Mouse (Mus musculus) megakaryocyte-erythroid progenitor cell, adult 5-6 weeks (primary cell): ENCODE data around the gene Tesmin. TPM values are rescaled to one million over a fixed set of nuclear protein-coding genes. Genes with fewer than 3 reads are reported as not detected.

Experiments
- ATAC-seq: replicated peaks from 2 replicates; pipeline ENCODE4 v1.8.0; 2016; ENCODE audit warnings: mild to moderate bottlenecking, inconsistent platforms; ENCODE audit not compliant: severe bottlenecking, poor library complexity, low FRiP score, low TSS enrichment
- total RNA-seq, 2 experiments: library from RNA; stranded (forward) in 1 of 2; stranded (reverse) in 1 of 2; fragments of 200-1000, 215-1000 nt in 1 of 2; fragments of >200 nt in 1 of 2; fragmentation: Nextera tagmentation in 1 of 2; gene quantifications; 2 replicates each; pipeline ENCODE4 v1.2.3; 2014 to 2017

The Tesmin gene
- total RNA-seq (2014; fragmentation: Nextera tagmentation) (0.74 and 3.9 TPM in 2 replicates), total RNA-seq (2017) (0.66 and 1.5 TPM in 2 replicates)

GRCm38 (mm10) chr19:3388629-3389057 is at the start of gene Tesmin:
Gene Tesmin (plus strand): TSS chr19:3388857.
- peak; percentile 75 for ATAC-seq

- no peak for ATAC-seq
These were observed 49.5 kb upstream of the Tesmin start for GRCm38 (mm10) chr19:3339187-3339586.

GRCm38 (mm10) chr19:3341021-3341420 is 47.6 kb upstream of the Tesmin start:
- ATAC-seq = no peak

- no peak for ATAC-seq
These were observed 44.7 kb upstream of the Tesmin start for GRCm38 (mm10) chr19:3343929-3344328.

GRCm38 (mm10) chr19:3344636-3345544 is 43.8 kb upstream of the Tesmin start:
- no peak for ATAC-seq

- no peak for ATAC-seq
These were observed 40.9 kb upstream of the Tesmin start for GRCm38 (mm10) chr19:3347784-3348183.

- ATAC-seq = peak; percentile 31; the same call in 1 of the 2 replicates
These were observed 35.1 kb upstream of the Tesmin start for GRCm38 (mm10) chr19:3353415-3354111.

GRCm38 (mm10) chr19:3355096-3355495 is 33.6 kb upstream of the Tesmin start:
- no peak for ATAC-seq

- no peak for ATAC-seq
These were observed 32.1 kb upstream of the Tesmin start for GRCm38 (mm10) chr19:3356516-3356915.

GRCm38 (mm10) chr19:3357620-3358019 is 31.0 kb upstream of the Tesmin start:
- no peak for ATAC-seq

- peak; percentile 56 for ATAC-seq
These were observed 28.6 kb upstream of the Tesmin start for GRCm38 (mm10) chr19:3359841-3360588.

GRCm38 (mm10) chr19:3363510-3363909 is 25.1 kb upstream of the Tesmin start:
- ATAC-seq = no peak

- no peak for ATAC-seq
These were observed 23.6 kb upstream of the Tesmin start for GRCm38 (mm10) chr19:3365089-3365488.

GRCm38 (mm10) chr19:3368276-3368675 is 20.4 kb upstream of the Tesmin start:
- ATAC-seq = no peak

GRCm38 (mm10) chr19:3373380-3373779 is 15.3 kb upstream of the Tesmin start:
- ATAC-seq = no peak

- ATAC-seq = 0 out of 2 replicates have a peak, but pooled peaks have one; percentile 35
These were observed 14.6 kb upstream of the Tesmin start for GRCm38 (mm10) chr19:3374028-3374427.

- no peak for ATAC-seq
These were observed 12.6 kb upstream of the Tesmin start for GRCm38 (mm10) chr19:3375945-3376495.

GRCm38 (mm10) chr19:3376966-3377715 is 11.5 kb upstream of the Tesmin start:
- peak; percentile 67 for ATAC-seq

- no peak for ATAC-seq
These were observed 10.0 kb upstream of the Tesmin start for GRCm38 (mm10) chr19:3378614-3379013.
